Mouse (Mus musculus) liver, postnatal 0 days (tissue): ENCODE measurements around the gene Plekhg6.

ENCODE experiments used
- CTCF ChIP-seq: sonication (generic); IDR thresholded peaks from 2 replicates; pipeline ENCODE4 v1.5.1; 2016; ENCODE audit warnings: antibody characterized with exemption, low read depth
- EP300 ChIP-seq: IDR thresholded peaks from 2 replicates; pipeline ENCODE4 v1.6.1; 2016; ENCODE audit warnings: antibody characterized with exemption, low read depth, mild to moderate bottlenecking

GRCm38 (mm10) chr6:125342198-125342597 lies 38.4 kb downstream of the Plekhg6 start:
- TF ChIP-seq CTCF, result no peak
- TF ChIP-seq EP300, result no peak
